Mouse (Mus musculus) c-Kit-negative CD71-positive TER-119-positive erythroid progenitor cells, embryonic 14.5 days (primary cell): Measurements from ENCODE around the gene Dync2h1.
A peak's percentile ranks its signal among the peaks of the same experiment; 100 is the strongest.
"Not testable (repeated sequence)": the region's sequence is repeated elsewhere in the genome, so short reads cannot be mapped to it uniquely, and the experiment has no call there.

ENCODE experiments used
- DNase-seq: peaks from one replicate; pipeline ENCODE4 v3.0.0-alpha.2; 2013; ENCODE audit warnings: low read depth, low spot score

The Dync2h1 gene

GRCm38 (mm10) chr9:7184172-7184896, at the start of gene Dync2h1, which contains the start of gene Dcun1d5:
Gene Dync2h1 (minus strand): TSS chr9:7184446.
Gene Dcun1d5 (plus strand): TSS chr9:7184520.
- peak; percentile 83 for DNase-seq

DNA sequence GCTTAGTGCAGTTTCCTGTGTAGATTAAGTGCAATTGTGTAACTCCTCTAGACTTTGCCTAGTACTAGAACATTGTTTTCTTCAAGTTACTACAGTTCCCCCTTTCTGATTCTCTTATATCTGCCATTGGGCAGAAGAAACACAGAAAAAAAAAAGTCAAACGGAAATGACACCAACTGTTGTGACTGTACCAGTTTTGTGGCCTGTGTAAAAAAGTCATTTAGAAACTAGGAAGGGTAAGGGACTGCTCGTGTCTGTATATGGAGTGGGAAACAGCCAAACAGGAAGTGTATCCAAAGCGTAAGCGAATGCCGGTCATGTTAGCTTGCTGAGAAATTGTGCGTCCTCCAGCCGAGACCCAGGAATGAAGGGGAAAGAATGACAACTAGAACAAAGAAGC, 37.2 kb upstream of the Dync2h1 start:
- no peak for DNase-seq

DNA sequence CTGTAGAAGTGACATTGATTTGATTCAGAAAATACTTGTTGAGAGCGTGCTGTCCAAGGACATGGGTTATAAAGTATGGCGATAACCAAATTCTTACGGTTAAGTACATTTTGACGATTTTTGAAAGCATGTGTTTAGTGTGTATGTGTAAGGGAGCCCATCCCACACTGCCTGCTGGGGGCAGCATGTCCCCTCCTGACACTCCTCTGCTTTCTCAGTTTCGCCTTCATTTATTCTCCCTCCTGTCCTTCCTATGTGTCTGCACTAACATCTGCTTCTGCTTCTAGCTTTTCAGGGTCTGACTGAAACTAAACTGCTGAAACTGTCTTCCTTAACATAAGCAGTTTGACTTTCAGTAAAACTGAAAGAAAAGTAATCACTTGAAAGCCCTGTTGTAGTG, 36.8 kb upstream of the Dync2h1 start:
- no peak for DNase-seq

DNA sequence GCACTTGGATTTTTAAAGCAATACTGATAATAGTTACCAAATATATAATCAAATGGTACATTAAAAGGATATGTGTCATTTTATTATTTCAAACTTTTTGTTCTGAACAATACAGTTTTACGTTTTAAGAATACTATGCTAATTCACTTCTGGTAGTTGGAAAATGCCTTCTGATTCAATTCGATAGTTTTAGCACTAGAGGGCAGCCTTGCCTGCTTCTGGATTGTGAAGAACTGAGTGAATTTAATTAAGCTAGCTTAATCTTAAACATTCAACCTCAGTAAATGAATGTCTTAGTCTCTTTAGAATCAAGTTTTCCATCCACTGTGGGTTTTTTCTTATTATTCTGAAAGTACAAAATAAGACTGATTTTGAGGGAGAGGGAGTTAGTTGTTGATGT, 32.0 kb upstream of the Dync2h1 start:
- no peak for DNase-seq

DNA sequence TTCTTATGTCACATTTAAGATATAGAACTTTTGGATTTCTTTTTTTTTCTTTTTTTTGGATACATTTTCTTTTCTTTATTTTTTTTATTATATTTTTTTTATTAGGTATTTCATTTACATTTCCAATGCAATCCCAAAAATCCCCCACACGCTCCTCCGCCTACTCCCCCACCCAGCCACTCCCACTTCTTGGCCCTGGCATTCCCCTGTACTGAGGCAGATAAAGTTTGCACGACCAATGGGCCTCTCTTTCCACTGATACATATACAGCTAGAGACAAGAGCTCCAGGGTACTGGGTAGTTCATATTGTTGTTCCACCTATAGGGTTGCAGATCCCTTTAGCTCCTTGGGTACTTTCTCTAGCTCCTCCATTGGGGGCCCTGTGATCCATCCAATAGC, 6.4 kb upstream of the Dync2h1 start:
- not testable (repeated sequence) for DNase-seq

DNA sequence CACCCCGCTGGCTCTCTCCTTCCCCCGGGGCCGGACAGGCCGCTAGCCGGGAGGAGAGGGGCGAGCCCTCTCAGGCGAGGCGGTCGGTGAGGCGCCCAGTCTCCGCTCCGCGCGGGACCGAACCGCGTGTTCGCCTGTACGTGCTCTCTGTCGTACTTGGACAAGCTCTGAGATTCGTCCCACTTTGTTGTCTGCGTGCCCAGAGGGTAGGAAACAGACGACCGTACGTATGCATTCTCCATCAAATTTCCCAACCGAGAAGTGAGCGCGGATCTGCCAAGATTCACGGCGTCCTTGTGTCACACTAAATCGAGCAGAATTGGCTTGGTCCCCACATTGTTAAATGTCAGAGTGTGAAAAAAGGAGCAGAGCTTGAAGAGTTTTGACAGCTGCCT, 648 bp upstream of the Dync2h1 start:
- DNase-seq, result no peak

GRCm38 (mm10) chr9:7176618-7177610, 7.3 kb downstream of the Dync2h1 start:
- peak; percentile 53 for DNase-seq

DNA sequence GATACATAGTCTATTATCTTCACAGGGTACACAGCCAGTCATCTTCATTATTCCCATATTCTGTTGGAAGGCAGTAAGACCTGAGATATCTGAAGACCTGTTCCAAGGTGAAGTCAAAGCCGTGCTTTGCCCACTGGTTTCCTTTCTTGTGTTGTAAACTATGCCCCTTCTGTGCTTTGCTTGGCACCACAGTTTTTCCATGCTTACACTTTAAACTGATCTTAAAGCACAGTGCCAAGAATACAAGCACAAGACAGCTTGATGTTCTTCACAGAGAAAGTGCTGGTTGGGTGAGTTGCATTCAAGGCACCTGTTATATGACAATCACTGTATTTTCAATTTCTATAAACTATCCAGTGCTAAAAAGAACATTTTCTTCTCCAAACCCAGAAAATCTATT, 10.5 kb downstream of the Dync2h1 start:
- no peak for DNase-seq

DNA sequence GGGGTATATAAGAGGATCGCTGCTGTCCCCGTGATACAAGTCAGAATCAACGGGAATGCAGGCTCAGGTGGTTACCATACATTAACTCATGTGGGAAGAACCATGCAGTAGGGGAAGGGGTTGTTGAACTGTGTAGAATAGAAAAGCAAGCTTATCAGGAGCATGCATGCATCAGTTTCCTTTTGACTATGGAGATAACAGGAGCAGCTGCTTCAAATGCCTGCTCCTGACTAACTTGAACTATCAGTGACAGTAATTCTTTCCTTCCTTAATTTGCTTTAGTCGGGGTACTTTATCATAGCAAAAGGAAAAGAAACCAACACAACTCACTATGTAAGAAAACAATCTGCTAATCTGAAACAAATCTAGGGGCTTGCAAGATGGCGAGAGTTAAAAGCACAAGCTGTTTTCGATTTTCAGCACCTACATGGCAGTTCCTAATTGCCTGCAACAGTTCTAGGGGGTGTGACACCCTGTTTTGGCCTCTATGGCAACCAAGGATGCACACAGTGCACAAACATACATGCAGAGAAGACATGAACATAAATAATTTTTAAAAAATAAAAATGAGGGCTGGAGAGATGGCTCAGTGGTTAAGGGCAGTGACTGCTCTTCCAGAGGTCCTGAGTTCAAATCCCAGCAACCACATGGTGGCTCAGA, 16.8 kb downstream of the Dync2h1 start:
- no peak for DNase-seq

GRCm38 (mm10) chr9:7160688-7161087, 23.6 kb downstream of the Dync2h1 start:
- no peak for DNase-seq

DNA sequence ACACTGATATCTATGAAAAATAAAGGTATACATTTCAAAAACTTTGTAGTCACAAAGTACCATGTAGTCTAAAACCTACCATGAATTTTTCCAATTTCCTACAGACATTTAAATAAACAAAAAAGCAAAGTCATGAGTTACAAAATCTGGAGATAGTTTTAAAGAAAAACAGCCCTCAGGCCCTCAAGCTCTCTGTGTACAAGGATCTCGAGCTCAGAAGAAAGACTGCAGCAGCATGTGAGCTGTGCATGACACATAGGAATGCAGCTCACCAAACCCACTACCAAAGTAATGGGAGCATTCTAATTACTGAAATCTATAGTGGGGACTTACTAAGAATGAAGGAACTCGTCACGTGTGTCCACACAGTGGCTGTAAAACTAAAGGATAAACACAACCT, 24.5 kb downstream of the Dync2h1 start:
- DNase-seq, result no peak

DNA sequence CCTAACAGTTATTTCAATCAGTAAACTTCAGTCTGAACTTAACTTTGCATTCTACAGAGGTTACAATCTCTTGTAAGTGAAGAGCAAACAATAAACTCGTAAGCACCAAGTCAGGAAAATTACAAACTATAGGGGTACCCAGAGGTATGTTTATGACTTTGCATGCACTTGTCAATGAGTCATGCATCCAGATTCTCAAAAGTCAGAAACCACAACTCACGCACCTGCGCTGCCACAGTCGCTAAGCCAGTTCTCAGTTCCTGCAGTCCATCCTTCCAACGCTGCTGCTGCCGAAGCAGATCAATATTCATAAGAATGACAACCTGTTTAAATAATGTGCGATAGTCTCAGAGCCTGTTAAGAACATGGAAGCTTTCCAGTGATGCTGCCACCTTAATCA, 25.6 kb downstream of the Dync2h1 start:
- no peak for DNase-seq

DNA sequence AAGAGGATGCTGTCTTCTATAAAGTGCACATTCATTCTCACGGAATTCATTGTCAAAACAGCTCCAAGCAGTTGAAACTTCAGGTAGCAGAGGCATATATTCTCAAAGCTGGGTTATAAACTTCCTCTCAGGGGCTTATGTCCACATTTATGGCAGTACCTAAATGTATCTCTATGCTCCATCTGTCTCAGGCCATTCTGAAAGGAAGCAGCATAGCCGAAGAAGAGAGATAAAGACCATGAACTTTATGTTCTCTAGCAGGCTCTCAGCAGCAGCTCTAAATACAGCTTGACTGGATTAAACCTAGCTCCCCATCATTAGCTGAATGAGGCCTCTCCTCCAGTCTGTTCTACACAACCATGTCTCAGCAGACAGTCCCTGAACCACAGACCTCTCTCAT, 29.9 kb downstream of the Dync2h1 start:
- DNase-seq, result no peak

DNA sequence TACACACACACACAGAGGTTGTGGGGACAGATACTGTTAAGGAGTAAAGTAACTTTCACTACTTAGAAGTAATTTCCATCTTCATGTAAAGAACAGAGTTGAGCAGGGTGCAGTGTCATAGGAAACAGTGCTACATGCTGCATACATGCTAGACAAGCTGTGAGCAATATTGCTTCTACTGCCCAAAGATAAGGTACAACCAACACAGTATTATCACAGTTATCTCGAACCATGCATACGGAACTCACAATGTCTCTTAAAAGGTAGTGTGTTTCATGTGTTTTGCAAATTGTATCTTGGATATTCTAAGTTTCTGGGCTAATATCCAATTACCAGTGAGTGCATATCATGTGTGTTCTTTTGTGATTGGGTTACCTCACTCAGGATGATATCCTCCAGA, 61.4 kb downstream of the Dync2h1 start:
- DNase-seq, result no peak

GRCm38 (mm10) chr9:7110166-7110565, 74.1 kb downstream of the Dync2h1 start:
- DNase-seq, result no peak

GRCm38 (mm10) chr9:7101361-7101760, 82.9 kb downstream of the Dync2h1 start:
- no peak for DNase-seq

- DNase-seq, result no peak
Observed at GRCm38 (mm10) chr9:7074625-7075024, 109.6 kb downstream of the Dync2h1 start.

DNA sequence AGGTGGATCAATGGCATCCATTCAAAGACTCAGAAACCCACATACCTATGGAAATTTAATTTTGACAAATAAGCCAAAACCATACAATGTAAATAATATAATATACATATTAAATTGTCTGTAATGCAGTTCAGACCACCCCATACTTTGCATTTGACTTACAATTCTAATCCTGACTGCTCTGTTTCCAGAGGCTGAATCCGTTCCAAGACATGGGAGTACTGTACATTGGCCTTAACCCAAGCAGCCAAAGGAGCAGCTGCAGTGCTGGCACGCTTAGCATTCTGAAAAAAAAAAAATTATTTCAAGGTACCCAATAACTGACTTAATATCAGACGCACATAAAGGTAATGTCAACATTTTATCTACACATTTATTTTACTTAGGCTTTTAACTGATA, 113.4 kb downstream of the Dync2h1 start:
- no peak for DNase-seq

DNA sequence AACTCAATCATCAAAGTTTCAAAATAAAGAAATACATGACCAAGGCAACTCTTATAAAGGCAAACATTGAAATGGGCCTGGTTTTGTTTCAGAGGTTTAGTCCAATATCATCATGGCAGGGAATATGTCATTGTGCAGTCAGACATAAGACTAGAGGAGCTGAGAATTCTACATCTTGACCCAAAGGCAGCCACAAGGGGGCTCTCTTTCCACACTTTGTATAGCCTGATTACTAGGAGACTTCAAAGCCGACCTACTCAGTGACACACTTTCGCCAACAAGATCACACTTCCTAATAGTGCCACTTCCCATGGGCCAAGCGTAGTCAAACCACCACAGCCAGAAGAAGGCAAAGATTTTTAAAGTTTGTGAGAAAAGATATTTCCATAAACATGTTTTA, 133.7 kb downstream of the Dync2h1 start:
- peak; percentile 16 for DNase-seq

- no peak for DNase-seq
Observed at GRCm38 (mm10) chr9:7042635-7043273, 141.5 kb downstream of the Dync2h1 start.

GRCm38 (mm10) chr9:7041231-7041630, 143.0 kb downstream of the Dync2h1 start:
- no peak for DNase-seq

- DNase-seq, result no peak
Observed at GRCm38 (mm10) chr9:7032553-7032952, 151.7 kb downstream of the Dync2h1 start.
